Mouse (Mus musculus) forebrain, embryonic 16.5 days (tissue): ENCODE results near the gene Tsc1. TPM values are rescaled to one million over a fixed set of nuclear protein-coding genes. Genes with fewer than 3 reads are reported as not detected.
A peak's percentile ranks its signal among the peaks of the same experiment; 100 is the strongest.

ENCODE experiments used
- ATAC-seq: fragments of 200-750 bp; cut with Nextera tagmentation; 2 replicates; pipeline ENCODE4 v1.8.0; 2017; ENCODE audit warnings: mild to moderate bottlenecking, moderate library complexity
- H3K27ac ChIP-seq: fragments of 300-500 bp; sonication (generic); 2 replicates; pipeline ENCODE4 v1.5.1; 2014; ENCODE audit warnings: low read length, control low read depth
- H3K27me3 ChIP-seq: fragments of 300-500 bp; sonication (generic); replicated peaks from 2 replicates; pipeline ENCODE4 v1.6.1; 2014; ENCODE audit warnings: low read length; ENCODE audit not compliant: control insufficient read depth, insufficient read depth
- H3K36me3 ChIP-seq: fragments of 300-500 bp; sonication (generic); 2 replicates; pipeline ENCODE4 v1.6.1; 2014; ENCODE audit not compliant: control insufficient read depth, insufficient read depth
- H3K4me1 ChIP-seq: fragments of 300-500 bp; sonication (generic); replicated peaks from 2 replicates; pipeline ENCODE4 v1.6.1; 2014; ENCODE audit warnings: low read length; ENCODE audit not compliant: control insufficient read depth, insufficient read depth
- H3K4me2 ChIP-seq: fragments of 300-500 bp; sonication (generic); 2 replicates; pipeline ENCODE4 v1.6.1; 2014; ENCODE audit warnings: mild to moderate bottlenecking, low read length, control low read depth
- H3K4me3 ChIP-seq: fragments of 300-500 bp; sonication (generic); replicated peaks from 2 replicates; pipeline ENCODE4 v1.5.1; 2014; ENCODE audit warnings: mild to moderate bottlenecking, low read length, control low read depth
- H3K9ac ChIP-seq: fragments of 300-500 bp; sonication (generic); replicated peaks from 2 replicates; pipeline ENCODE4 v1.6.1; 2014; ENCODE audit warnings: low read depth, low read length, control low read depth
- H3K9me3 ChIP-seq: fragments of 300-500 bp; sonication (generic); 2 replicates; pipeline ENCODE4 v1.6.1; 2016; ENCODE audit warnings: low read length; ENCODE audit not compliant: control insufficient read depth
- WGBS: fragments of 180-500 bp; shearing (Covaris S2); extraction: QIAGEN DNeasy Blood & Tissue Kit; methylation state at CpG from one replicate; pipeline ENCODE4 v1.1.7; 2014; 5-methylcytosine and 5-hydroxymethylcytosine counted together
- polyA plus RNA-seq: library from polyadenylated mRNA; unstranded; fragments of >200 nt; fragmentation: Nextera tagmentation; extraction: Ambion mirVana; gene quantifications from 2 replicates; pipeline ENCODE4 v1.2.1, GENCODE M21; 2015

The Tsc1 gene
- polyA plus RNA-seq, 1 experiment from 2014 or later: 42.7 TPM

GRCm38 (mm10) chr2:28637106-28637845 is 3.8 kb upstream of the Tsc1 start:
- Histone ChIP-seq H3K36me3 (no peaks in the 10 kb centered on the region), H3K27ac (no peak overlapping the region), H3K4me2 (no peak overlapping the region), H3K4me1 (peaks cover 6% of the 10 kb centered on the region; the same call in 1 of the 2 replicates), H3K4me3 (no peak overlapping the region), H3K9ac (no peak overlapping the region), H3K27me3 (no peaks in the 10 kb centered on the region), H3K9me3 (no peaks in the 10 kb centered on the region)
- no peak for ATAC-seq
- 80% methylated on average over 9 of the region's 9 CpGs for WGBS

- Histone ChIP-seq H3K36me3 (no peaks in the 10 kb centered on the region), H3K9ac (no peak overlapping the region), H3K4me2 (no peak overlapping the region), H3K27ac (no peak overlapping the region), H3K4me1 (peaks cover 13% of the 10 kb centered on the region), H3K9me3 (no peaks in the 10 kb centered on the region), H3K4me3 (no peak overlapping the region), H3K27me3 (no peaks in the 10 kb centered on the region)
- WGBS: 12% methylated on average over 9 of the region's 9 CpGs
- no peak for ATAC-seq
Observed at GRCm38 (mm10) chr2:28638352-28638751, 2.7 kb upstream of the Tsc1 start.

DNA sequence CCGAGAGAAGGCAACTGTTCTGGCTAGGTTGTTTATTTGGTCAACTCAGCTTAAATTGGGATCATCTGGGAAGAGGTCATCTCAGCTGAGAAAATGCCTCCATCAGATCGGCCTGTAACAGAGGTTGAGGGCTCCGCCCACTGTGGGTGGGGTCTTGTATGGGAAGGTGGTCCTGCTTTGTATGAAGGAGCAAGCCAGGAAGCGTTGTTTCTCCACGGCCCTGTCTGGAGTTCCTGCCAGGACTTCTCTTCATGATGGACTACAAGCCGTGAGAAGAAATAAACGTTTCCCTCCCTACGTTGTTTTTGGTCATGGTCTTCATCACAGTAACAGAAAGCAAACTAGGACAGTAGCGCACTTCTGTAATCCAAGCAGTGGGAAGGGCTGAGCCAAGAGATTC is 2.1 kb upstream of the Tsc1 start:
- Histone ChIP-seq H3K27ac (no peak overlapping the region), H3K4me2 (no peak overlapping the region), H3K4me3 (no peak overlapping the region), H3K9ac (no peak overlapping the region), H3K4me1 (peaks cover 18% of the 10 kb centered on the region), H3K36me3 (no peaks in the 10 kb centered on the region), H3K9me3 (no peaks in the 10 kb centered on the region), H3K27me3 (no peaks in the 10 kb centered on the region)
- WGBS: 4% methylated on average over 9 of the region's 9 CpGs
- ATAC-seq: no peak

- Histone ChIP-seq H3K27me3 (no peaks in the 10 kb centered on the region), H3K4me1 (peaks cover 18% of the 10 kb centered on the region), H3K9me3 (no peaks in the 10 kb centered on the region), H3K36me3 (no peaks in the 10 kb centered on the region), H3K9ac (no peak overlapping the region), H3K4me2 (no peak overlapping the region), H3K27ac (no peak overlapping the region), H3K4me3 (no peak overlapping the region)
- no peak for ATAC-seq
- WGBS: 58% methylated on average over 7 of the region's 7 CpGs
Observed at GRCm38 (mm10) chr2:28639794-28640193, 1.2 kb upstream of the Tsc1 start.

DNA sequence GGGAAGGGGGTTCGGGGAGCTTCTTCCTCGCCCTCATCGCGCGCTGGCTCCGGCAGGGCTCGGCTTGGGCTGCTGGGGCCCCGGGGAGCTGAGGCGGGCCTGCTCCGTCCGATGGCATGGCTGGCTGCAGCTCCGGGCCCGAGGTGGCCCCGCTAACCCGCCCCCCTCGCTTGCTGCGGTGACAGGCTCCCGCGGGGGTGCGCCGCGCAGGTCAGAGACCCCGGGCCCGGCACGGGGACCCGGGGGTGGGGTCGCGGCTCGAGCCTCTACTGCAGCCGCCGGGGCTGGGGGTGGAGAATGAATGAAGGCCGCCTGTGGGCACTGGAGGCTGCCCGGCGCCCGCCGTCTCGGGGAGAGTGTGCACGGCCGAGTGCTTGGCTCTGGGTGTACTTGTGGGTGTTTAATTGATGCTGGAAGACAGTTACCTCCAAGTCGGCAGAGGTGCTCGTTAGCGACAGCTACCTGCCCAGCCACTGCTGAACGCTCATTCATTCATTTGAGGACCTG is 460 bp downstream of the Tsc1 start:
- Histone ChIP-seq H3K9ac (peak overlapping the region; percentile 94), H3K27ac (peak overlapping the region; percentile 95), H3K9me3 (no peaks in the 10 kb centered on the region), H3K4me3 (peak overlapping the region; percentile 96), H3K4me1 (peaks cover 18% of the 10 kb centered on the region), H3K36me3 (no peaks in the 10 kb centered on the region), H3K4me2 (peak overlapping the region; percentile 76), H3K27me3 (no peaks in the 10 kb centered on the region)
- under 1% methylated on average over 43 of the region's 43 CpGs for WGBS
- peak; percentile 69 for ATAC-seq

DNA sequence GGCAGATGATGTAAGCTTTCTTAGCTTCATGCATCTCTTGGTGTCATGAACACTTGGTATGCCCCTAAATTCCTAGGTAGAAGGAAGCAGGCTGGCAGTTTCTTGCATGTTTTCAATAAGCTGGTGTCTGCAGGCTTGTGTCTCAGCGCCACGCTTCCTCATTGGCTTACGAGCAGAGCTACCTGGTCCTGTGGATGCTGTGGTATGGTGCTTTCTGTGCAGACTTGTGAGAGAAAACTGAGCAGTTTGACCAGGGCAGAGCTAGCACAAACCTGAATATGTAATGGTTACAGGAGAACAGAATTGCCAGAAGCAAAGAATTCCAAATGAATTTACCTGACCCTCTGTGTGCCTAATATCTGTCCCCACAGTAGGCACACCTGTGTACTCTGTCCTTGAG is 2.1 kb downstream of the Tsc1 start:
- 89% methylated on average over 3 of the region's 3 CpGs for WGBS
- peak overlapping the region; percentile 8; the same call in 1 of the 2 replicates for H3K4me2 ChIP-seq
- peaks cover 18% of the 10 kb centered on the region for H3K4me1 ChIP-seq
- H3K36me3 ChIP-seq: no peaks in the 10 kb centered on the region
- H3K27me3 ChIP-seq: no peaks in the 10 kb centered on the region
- no peak overlapping the region for H3K9ac ChIP-seq
- no peak overlapping the region for H3K4me3 ChIP-seq
- no peak for ATAC-seq
- H3K27ac ChIP-seq: no peak overlapping the region
- H3K9me3 ChIP-seq: no peaks in the 10 kb centered on the region

- H3K9ac ChIP-seq: no peak overlapping the region
- no peak for ATAC-seq
- H3K27me3 ChIP-seq: no peaks in the 10 kb centered on the region
- no peak overlapping the region for H3K4me3 ChIP-seq
- H3K4me1 ChIP-seq: no peaks in the 10 kb centered on the region
- H3K27ac ChIP-seq: no peak overlapping the region
- 0 out of 2 replicates have a peak, but pooled peaks cover 2% of the 10 kb centered on the region for H3K36me3 ChIP-seq
- H3K4me2 ChIP-seq: no peak overlapping the region
- no peaks in the 10 kb centered on the region for H3K9me3 ChIP-seq
Observed at GRCm38 (mm10) chr2:28650526-28650925, 9.5 kb downstream of the Tsc1 start.

GRCm38 (mm10) chr2:28653351-28653750 is 12.3 kb downstream of the Tsc1 start:
- no peak for ATAC-seq
- no peak overlapping the region for H3K4me2 ChIP-seq
- H3K4me1 ChIP-seq: no peaks in the 10 kb centered on the region
- H3K27ac ChIP-seq: no peak overlapping the region
- H3K9ac ChIP-seq: no peak overlapping the region
- H3K27me3 ChIP-seq: no peaks in the 10 kb centered on the region
- no peaks in the 10 kb centered on the region for H3K9me3 ChIP-seq
- 96% methylated on average over 7 of the region's 7 CpGs for WGBS
- no peak overlapping the region for H3K4me3 ChIP-seq
- H3K36me3 ChIP-seq: peaks cover 6% of the 10 kb centered on the region; the same call in 1 of the 2 replicates

DNA sequence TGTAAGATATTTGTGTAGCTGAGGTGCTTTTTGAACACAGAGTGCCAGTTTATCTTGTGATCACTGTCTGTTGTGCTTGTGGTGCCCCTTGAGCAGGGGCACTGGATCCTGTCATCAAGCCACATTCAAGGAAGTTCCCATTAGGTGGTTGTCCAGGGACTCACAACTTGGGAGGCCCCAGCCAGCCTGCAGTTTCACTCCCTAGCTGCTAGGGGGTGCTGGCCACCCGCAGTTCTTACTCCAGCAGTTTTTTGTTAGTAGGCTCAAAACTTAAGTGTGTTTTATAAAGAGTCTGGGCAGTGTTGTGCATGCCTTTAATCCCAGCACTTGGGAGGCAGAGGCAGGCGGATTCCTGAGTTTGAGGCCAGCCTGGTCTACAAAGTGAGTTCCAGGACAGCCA is 13.3 kb downstream of the Tsc1 start:
- no peaks in the 10 kb centered on the region for H3K4me1 ChIP-seq
- no peak overlapping the region for H3K4me2 ChIP-seq
- H3K9ac ChIP-seq: no peak overlapping the region
- 71% methylated on average over 2 of the region's 2 CpGs for WGBS
- H3K4me3 ChIP-seq: no peak overlapping the region
- H3K27ac ChIP-seq: no peak overlapping the region
- H3K36me3 ChIP-seq: peaks cover 12% of the 10 kb centered on the region
- no peak for ATAC-seq
- H3K9me3 ChIP-seq: no peaks in the 10 kb centered on the region
- H3K27me3 ChIP-seq: no peaks in the 10 kb centered on the region
